Mouse (Mus musculus) monocyte, adult 5-6 weeks (primary cell): ENCODE measurements around the gene Thap3. TPM values are rescaled to one million over a fixed set of nuclear protein-coding genes. Genes with fewer than 3 reads are reported as not detected.
A peak's percentile ranks its signal among the peaks of the same experiment; 100 is the strongest.

ENCODE experiments used
- ATAC-seq: fragments of 153-309, 156-312 bp; replicated peaks from 2 replicates; pipeline ENCODE4 v1.8.0; 2017; ENCODE audit warnings: mild to moderate bottlenecking; ENCODE audit not compliant: low TSS enrichment, insufficient number of reproducible peaks, severe bottlenecking, poor library complexity, low FRiP score
- total RNA-seq: library from RNA; stranded (forward); fragments of 200-1000, 200-491, 200-594 nt; gene quantifications from 3 replicates; pipeline ENCODE4 v1.2.3, GENCODE M21; 2017

Gene Thap3
- total RNA-seq, 1 experiment from 2014 or later: 7.5 TPM

DNA sequence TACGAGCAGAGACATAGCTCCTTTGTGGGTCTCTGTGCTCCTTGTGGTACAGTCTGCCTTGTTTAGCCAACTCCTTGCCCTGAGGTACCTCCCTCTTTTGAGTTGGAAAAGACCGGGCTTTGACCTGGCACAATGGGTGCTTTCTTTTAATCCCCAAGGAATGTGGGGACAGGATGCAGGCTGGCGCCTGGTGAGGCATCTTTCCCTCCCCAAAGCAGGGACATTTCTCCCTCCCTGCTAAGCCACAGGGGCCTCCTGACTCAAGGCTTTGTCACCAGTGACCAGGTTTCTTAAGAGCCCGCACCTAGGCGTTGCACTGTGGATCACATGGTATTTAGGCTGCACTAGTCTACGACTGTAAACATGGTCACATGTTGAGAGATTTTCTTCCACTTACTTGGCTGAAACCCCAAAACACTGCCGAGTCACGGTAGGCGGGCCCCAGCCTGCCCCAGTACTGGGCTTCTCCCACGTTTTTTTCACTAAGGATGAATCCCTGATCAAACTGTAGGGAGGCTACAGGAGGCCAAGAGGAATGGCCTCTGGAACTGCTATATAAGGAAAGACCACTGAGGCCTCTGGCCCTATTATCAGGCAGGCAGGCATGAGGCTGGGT, 21.4 kb upstream of the Thap3 start:
- peak; percentile 28; the same call in 1 of the 2 replicates for ATAC-seq

DNA sequence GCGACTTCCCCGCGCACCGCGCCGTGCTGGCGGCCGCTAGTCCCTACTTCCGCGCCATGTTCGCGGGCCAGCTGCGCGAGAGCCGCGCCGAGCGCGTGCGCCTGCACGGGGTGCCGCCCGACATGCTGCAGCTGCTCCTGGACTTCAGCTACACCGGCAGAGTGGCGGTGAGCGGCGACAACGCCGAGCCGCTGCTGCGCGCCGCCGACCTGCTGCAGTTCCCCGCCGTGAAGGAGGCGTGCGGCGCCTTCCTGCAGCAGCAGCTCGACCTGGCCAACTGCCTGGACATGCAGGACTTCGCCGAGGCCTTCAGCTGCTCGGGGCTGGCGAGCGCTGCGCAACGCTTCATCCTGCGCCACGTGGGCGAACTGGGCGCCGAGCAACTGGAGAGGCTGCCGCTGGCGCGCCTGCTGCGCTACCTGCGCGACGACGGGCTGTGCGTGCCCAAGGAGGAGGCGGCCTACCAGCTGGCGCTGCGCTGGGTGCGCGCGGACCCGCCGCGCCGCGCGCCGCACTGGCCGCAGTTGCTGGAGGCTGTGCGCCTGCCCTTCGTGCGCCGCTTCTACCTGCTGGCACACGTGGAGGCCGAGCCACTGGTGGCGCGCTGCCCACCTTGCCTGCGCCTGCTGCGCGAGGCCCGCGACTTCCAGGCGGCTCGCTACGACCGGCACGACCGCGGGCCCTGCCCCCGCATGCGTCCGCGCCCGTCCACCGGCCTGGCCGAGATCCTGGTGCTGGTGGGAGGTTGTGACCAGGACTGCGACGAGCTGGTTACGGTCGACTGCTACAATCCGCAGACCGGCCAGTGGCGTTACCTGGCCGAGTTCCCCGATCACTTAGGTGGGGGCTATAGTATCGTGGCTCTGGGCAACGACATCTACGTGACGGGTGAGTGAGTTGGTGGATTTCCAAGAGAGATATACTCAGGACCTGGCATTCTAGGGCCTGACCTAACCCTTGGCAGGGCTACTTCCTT, 20.6 kb upstream of the Thap3 start:
- ATAC-seq: no peak

- peak; percentile 89 for ATAC-seq
Measured at GRCm38 (mm10) chr4:152008622-152009075, 19.9 kb upstream of the Thap3 start, which contains the start of gene Klhl21. Klhl21 (plus strand) TSS chr4:152008803.

GRCm38 (mm10) chr4:152008148-152008500, 19.3 kb upstream of the Thap3 start:
- no peak for ATAC-seq

DNA sequence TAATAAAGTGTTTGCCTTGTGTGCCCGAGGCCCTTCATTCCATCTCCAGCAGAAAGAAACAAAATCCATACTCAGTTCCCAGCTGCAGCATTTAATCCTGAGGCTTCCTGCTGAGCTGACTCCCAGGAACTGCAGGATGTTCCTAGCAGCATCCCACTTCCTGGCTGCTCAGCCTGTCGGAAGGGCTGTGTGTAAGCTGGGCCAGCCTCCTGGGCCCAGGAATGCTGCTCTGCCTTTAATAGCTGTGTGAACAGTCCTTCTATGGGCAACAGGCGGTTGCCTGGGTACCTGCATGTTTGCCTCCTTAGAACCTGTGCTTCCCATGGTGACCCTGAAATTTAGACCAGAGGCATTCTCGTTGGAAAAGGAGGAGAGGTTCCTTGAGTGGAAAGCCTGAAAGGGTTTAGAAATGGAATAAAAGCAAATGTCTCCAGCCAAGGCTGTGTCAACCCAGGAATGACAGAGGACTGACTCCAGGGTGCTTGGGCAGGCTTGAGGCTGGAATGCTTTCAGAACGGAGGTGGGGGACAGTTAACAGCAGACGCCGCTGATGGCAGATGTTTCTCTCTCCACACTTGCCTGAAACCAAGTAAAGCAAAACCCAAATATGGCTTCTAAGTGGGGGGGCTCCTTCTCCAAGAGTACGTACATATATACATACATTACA, 18.8 kb upstream of the Thap3 start:
- no peak for ATAC-seq

- no peak for ATAC-seq
Measured at GRCm38 (mm10) chr4:152006812-152007211, 18.0 kb upstream of the Thap3 start.

DNA sequence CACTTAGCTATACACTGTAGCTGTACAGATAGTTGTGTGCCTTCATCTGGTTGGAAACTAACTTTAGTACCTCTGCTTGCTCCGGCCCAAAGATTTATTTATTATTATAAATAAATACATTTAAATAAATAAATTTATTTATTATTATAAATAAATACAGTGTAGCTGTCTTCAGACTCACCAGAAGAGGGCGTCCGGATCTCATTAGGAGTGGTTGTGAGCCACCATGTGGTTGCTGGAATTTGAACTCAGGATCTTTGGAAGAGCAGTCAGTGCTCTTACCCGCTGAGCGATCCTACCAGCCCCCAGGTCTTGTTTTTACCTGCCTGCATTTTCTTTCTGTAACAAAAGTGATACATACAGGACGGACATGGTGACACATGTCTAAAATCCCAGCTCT, 17.3 kb upstream of the Thap3 start:
- no peak for ATAC-seq

GRCm38 (mm10) chr4:152002063-152002462, 13.3 kb upstream of the Thap3 start:
- ATAC-seq: no peak

GRCm38 (mm10) chr4:152001335-152001734, 12.5 kb upstream of the Thap3 start:
- ATAC-seq: no peak

DNA sequence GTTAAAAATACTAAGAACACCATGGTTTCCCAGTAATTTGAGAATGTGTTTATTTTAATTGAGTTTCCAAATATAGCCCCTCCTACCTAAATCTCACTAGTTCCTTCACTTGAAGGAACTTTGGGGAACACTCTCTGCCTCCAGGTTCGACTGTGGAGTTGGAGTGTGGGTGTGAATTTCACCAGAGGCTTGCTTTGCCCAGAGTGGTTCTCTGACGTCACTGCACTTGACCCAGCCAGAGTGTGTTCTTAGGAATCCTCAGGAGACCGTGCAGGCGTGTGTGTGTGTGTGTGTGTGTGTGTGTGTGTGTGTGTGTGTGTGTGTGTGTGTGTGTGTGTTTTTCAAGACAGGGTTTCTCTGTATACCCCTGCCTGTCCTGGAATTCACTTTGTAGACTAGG, 12.1 kb upstream of the Thap3 start:
- no peak for ATAC-seq

- ATAC-seq: peak; percentile 21; the same call in 1 of the 2 replicates
Measured at GRCm38 (mm10) chr4:151999481-151999880, 10.7 kb upstream of the Thap3 start.

GRCm38 (mm10) chr4:151997701-151998100, 8.9 kb upstream of the Thap3 start:
- ATAC-seq: no peak

GRCm38 (mm10) chr4:151996951-151997222, 8.1 kb upstream of the Thap3 start:
- no peak for ATAC-seq

GRCm38 (mm10) chr4:151996173-151996950, 7.6 kb upstream of the Thap3 start, which contains the start of gene Phf13:
Phf13 (minus strand) TSS chr4:151996258.
- peak; percentile 97 for ATAC-seq

GRCm38 (mm10) chr4:151995371-151996172, 6.8 kb upstream of the Thap3 start:
- no peak for ATAC-seq

DNA sequence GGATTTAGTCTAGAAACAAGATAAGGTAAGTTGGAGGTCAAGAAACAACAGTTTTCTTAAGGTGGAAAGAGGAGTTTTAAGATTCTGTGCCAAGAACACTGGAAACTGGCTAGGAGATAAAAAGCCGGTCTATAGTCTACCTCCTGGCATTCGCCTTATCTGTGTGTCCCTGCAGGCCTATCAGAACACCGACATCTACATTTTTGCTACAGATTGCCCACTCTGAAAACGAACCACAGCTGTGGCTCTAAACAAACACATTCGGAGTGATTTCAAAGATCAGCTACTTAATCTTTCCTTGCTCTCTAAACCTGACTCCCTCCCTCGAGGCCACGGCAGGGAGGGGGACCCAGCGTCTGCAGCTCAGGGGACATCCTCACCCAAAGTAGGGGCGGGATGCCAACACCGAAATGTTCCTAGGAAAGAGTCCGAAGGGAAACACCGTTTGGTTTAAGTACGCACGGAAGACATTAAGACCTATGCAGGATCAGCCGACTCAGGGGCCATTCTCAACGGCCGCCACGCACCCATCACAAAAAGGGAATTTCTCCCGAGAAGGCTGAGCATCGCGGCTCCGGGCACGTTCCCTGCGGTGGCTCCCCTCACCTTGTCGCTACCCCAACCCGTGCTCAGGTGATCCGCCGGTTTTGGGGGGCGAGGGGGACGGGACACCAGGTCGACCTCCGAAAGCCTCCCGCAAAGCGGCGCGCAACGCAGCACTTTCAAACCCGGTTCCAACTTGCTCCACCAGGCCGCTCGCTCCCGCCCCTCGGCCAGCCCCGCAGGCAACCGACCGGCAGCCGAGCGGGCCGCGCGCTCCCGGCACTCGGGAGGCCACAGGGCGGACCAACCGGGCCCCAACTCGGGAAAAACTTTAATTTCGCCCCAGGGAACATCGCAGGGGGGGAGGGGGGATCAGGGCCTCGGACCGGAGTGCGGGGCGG, 5.7 kb upstream of the Thap3 start:
- no peak for ATAC-seq

- no peak for ATAC-seq
Measured at GRCm38 (mm10) chr4:151993035-151993434, 4.2 kb upstream of the Thap3 start.
